Mouse (Mus musculus) erythroblast, embryonic 14.5 days (primary cell): ENCODE measurements around the gene Cntn5.

Experiments
- GATA1 ChIP-seq: IDR thresholded peaks from 2 replicates; pipeline ENCODE4 v1.6.1; 2012; ENCODE audit warnings: low read length, inconsistent platforms, mixed read lengths
- TAL1 ChIP-seq: IDR thresholded peaks from 3 replicates; pipeline ENCODE4 v1.6.1; 2012; ENCODE audit warnings: low read length, inconsistent platforms, mixed read lengths

DNA sequence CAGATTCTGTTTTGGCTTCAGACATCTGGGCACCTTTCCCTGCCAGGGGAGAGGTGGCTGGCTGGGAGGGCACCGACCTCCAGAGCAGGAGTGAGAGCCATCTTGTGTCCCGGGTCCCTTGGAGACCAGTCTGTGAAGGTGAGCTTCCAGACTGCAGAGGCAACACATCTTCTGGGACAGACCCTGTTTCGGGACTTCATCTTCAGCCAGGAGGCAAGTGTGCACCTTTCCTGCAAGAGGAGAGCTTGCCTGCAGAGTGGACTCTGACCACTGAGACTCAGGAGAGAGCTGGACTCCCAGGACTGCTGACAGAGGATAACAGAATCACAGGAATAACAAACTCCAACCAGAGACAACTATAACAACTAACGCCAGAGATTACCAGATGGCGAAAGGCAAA, 1195.9 kb downstream of the Cntn5 start:
- no peak for TF ChIP-seq GATA1
- no peak for TF ChIP-seq TAL1
